Mouse (Mus musculus): ENCODE results near the gene Cacnb2.
"Not testable (repeated sequence)": the region's sequence is repeated elsewhere in the genome, so short reads cannot be mapped to it uniquely, and the experiment has no call there.

Gene Cacnb2

DNA sequence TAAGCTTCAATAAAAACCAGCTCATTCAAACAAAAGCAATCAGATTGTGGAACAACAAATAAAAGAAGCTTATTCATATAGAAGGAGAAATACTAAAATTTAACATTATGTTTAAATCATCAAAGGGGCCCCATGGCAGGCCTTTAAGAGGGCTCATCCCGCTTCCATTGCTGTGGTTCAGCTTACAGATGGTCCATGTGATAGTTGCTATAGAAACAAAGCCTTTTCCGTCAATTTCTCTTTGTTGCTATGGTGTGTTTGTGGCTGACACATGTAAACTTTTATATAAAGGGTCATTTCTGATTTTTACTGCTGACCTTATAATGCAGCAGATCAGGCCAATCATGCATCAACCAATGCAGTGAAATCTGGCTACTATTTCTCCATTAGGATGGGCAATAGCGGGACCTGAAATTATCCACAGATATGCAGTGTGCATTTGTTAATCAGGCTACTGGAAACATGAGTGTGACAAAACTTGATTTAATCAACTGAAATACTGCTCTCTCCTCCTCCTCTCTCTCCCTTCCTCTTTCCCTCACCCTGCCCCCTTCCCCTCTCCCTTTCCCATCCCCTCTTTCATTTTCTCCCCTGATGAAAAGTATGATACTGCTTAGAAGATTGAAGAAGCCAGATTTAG is 54.4 kb downstream of the Cacnb2 start:
- no peak for DNase-seq (ENCODE audit: low spot score in 2 of 2)

- DNase-seq (ENCODE audit: low spot score in 2 of 2): no peak
Observed at GRCm38 (mm10) chr2:14665213-14665612, 62.3 kb downstream of the Cacnb2 start.

DNA sequence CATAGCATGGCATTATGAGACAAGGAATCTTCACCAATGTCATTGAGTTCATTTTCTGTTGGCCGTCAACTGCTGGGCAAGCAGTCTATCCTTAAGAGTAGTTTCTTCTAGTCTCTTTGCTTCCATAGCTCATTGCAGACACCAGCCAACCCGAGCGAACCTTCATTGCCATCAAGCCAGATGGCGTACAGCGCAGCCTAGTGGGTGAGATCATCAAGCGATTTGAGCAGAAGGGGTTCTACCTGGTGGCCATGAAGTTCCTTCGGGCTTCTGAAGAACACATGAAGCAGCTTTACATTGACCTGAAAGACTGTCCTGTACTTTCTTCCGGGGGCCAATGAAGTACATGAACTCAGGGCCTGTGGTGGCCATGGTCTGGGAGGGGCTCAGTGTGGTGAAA is 69.2 kb downstream of the Cacnb2 start:
- DNase-seq (ENCODE audit: low spot score in 2 of 2): no peak

DNA sequence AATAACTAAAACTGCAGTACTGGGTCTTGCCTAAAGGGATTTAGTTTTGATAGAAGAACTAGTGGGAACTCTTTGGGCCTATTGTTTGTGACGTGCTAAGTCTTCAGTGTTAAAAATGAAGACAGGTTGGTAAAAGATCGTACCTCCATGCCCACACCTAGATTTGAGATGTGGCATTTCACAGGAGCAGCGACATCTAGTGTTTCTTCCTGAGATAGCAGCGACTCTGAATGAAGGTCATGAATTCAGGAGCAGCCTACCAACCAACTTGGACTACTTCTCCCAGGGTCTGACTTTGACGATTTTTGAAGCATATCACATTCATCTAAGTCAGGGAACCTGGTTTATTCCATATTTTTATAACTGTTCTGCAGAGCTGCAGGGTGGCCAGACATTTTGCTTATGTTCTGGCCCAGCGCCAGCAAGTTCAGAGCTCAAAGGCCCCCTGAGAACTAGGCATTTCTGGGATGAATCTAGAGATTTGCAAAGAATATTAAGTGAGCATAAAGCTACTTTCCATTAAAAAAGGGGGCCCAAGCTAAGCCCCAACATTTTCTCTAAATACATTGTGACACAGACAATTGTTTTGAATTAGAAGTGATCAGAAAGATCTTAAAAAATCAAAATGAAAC is 74.1 kb downstream of the Cacnb2 start:
- DNase-seq (ENCODE audit: low spot score in 2 of 2): peak in 1 of 2 experiments; percentile 67

- no peak for DNase-seq (ENCODE audit: low spot score in 2 of 2)
Observed at GRCm38 (mm10) chr2:14684231-14684630, 81.3 kb downstream of the Cacnb2 start.

- DNase-seq (ENCODE audit: low spot score in 2 of 2): peak in 1 of 2 experiments; percentile 49
Observed at GRCm38 (mm10) chr2:14702973-14703645, 100.2 kb downstream of the Cacnb2 start.

DNA sequence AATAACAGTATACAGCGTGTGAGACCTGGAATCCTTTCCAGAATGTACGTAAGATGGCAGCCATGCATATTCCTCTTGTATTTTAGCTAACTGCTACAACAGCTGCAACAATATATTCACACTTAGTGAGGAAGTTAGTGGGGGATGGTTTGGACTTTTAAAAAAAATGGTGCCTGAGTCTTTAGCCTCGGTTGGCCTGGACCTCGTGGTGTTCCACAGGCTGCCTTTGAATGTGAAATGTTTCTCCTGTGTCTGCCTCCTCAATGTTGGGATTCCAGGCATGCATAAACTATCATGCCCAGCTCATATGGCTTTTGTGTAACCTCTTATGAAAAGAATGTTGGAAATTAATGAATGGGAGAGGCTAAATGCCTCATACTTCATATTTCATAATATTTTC is 100.8 kb downstream of the Cacnb2 start:
- DNase-seq (ENCODE audit: low spot score in 2 of 2): no peak

DNA sequence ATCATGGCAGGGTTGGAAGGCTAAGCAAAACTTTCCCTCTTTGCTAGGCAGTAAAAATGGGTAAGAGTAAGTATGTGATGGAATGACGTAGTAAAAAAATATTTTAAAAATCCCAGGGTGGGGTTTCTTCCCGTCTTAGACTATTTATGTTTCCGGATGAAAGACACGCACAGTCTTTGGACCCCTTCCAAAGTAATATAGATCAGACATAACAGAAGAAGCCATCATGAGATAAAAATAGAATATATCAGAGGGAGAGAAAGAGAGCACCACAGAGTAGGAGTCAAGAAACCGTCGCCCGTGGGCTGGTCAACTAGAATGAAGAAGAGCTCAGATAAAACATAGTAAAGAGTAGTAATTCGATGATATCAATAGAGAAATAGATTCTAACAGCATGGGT is 107.4 kb downstream of the Cacnb2 start:
- no peak for DNase-seq (ENCODE audit: low spot score in 2 of 2)

DNA sequence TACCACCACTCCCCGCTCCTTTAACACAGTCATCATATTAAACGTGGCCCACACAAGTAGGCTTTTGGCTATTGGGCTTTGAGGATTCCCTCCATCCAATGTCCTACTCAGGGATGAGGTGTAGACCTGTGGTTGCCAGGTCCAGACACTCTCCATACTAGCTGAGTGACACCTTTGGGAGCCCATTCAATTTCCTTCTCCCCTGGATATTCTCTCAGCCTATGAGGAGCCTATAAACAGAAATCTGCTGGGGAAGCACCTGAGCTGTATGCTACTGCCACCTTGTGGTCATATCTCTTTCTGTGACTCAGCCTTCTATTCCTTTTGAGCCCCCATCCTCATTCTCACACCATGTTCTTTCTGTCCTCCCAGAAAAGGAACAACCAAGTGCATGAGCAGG is 108.9 kb downstream of the Cacnb2 start:
- DNase-seq (ENCODE audit: low spot score in 2 of 2): peak in 1 of 2 experiments; percentile 2

DNA sequence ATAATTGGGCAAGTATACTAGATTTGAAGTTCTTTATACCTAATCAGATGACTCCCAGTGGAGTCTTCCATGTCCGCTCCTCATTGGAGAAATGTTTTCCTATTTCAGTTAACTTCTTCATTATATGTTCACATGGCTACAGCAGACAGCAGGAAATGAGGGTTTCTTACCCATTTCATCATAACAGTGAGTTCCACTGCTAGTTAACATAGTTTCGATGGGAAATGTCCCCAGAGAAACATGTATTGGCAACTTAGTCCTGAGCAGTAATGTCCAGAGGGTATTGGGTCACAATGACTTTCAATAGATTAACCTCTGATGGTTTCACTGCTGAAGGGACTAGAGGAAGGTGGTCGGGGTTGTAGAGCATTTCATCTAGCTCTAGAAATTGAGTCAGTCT is 110.2 kb downstream of the Cacnb2 start:
- DNase-seq (ENCODE audit: low spot score in 2 of 2): no peak

DNA sequence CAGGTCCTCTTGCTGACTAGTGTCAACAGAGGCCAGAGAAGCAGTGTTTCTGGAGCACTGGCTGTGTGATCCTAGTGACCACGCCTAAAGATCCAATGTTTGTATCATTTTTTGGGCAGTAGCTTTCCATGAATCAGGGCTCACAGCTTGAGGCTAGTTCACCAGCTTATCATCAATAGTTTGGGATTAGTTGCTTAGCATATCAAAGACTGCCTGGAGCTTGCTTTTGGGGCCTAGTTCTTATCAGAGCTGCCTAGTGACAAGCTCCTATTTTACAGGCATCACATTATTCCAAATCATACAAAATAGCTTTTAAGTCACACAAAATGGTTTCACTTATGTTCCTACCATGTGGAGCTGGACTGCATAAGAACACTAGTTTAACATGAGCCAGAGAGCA is 113.8 kb downstream of the Cacnb2 start:
- no peak for DNase-seq (ENCODE audit: low spot score in 2 of 2)

GRCm38 (mm10) chr2:14719119-14719718 is 116.3 kb downstream of the Cacnb2 start:
- no peak for DNase-seq (ENCODE audit: low spot score in 2 of 2)

- no peak for DNase-seq (ENCODE audit: low spot score in 2 of 2)
Observed at GRCm38 (mm10) chr2:14725437-14725836, 122.5 kb downstream of the Cacnb2 start.

DNA sequence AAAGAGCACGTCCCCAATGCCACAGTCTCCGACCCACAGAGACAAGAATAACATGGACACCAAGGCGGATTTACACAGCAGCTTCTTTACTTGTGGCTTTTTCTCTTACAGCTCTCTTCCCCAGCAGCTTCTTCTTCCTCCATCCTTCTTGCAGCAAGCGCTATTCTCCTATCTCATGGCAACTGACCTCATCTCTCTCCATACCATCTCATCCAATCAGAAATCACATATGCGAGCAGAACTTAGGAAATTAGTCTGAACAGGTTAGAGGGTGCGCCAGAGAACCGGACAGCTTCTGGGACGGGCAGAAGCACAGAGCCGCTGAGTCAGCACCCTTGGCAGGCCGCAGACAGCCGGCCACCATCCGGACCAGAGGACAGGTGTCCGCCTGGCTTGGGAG is 123.7 kb downstream of the Cacnb2 start:
- not testable (repeated sequence) for DNase-seq (ENCODE audit: low spot score in 2 of 2)

DNA sequence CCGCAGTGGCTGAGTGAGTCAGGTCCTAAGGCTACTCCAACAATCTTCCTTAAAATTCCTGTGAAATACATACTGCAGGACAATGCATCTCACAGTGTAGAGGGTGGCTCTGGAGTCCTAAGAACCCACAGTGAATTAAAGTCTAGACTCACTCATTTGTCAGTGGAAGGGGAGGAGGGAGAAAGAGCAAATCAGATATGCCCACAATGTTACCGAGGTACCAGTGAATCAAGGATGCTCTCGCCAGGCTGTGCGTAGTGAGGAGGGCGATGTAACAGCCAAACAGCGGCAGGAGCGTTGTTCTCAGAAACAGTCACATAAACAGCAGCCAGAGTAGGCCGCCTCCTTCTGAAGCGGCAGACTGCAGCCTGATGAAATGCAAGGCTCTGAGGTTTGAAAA is 136.0 kb downstream of the Cacnb2 start:
- DNase-seq (ENCODE audit: low spot score in 2 of 2): no peak

DNA sequence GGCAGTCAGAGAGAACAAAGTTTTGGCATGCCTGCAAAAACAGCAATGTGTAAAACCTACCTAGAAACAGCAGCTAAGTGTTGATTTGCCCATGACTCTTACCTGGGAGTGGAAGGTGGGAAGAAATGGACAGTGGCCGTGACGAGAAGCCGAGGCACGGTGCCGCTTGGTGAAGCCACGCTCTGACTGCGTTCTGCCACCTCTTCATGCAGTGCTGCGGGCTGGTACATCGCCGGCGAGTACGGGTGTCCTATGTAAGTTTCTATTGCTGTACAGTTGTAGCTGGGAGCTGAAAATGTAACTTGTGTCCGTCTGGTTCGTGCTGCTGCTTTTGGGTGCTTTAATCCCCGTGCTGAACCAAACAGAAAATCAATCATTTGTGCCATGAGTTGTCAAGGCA is 136.6 kb downstream of the Cacnb2 start:
- DNase-seq (ENCODE audit: low spot score in 2 of 2): no peak

GRCm38 (mm10) chr2:14740359-14740758 is 137.5 kb downstream of the Cacnb2 start:
- DNase-seq (ENCODE audit: low spot score in 2 of 2): peak in 1 of 2 experiments; percentile 17

DNA sequence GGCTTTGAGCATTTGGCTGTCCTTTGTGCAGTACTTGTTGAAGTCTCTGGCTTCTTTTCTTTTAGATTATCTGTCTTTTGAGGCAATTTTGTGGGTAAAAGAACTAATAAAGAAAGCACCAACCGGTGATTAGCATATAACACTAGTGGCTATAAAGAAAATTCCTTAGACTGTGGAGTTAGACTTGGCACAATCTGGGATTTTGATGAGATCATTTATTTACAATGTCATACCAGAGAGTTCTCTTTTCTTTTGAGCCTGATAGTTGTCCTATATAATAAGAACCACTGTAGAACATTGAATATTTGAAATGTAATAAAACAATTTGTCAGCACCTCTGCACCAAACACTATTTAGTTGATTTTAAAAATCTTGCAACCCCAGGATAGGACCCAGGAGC is 141.9 kb downstream of the Cacnb2 start:
- DNase-seq (ENCODE audit: low spot score in 2 of 2): no peak

- DNase-seq (ENCODE audit: low spot score in 2 of 2): no peak
Observed at GRCm38 (mm10) chr2:14762846-14763245, 160.0 kb downstream of the Cacnb2 start.

- DNase-seq (ENCODE audit: low spot score in 2 of 2): no peak
Observed at GRCm38 (mm10) chr2:14763931-14764330, 161.0 kb downstream of the Cacnb2 start.

DNA sequence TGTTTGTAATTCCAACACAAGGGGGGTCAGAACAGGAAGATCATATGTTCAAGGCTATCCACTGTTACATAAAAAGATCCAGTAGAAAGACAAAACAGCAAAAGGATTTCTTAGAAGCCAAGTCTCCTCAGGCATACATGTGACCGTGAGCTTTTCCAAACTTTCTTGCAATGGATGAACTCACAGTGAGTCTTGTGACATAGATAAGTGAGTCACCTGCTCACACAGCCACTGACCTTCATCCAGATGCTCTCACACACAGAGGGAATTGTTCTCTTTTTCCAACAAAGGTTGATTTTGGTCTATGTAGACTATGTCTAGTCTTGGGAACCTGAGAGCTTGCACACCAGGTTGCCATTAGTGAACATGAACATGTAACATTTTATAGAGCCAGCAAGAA is 166.6 kb downstream of the Cacnb2 start:
- DNase-seq (ENCODE audit: low spot score in 2 of 2): no peak

- no peak for DNase-seq (ENCODE audit: low spot score in 2 of 2)
Observed at GRCm38 (mm10) chr2:14770635-14771034, 167.7 kb downstream of the Cacnb2 start.

GRCm38 (mm10) chr2:14774375-14774774 is 171.5 kb downstream of the Cacnb2 start:
- no peak for DNase-seq (ENCODE audit: low spot score in 2 of 2)

Data from cerebellum, postnatal 4 days (tissue).